ENCODE assay signal across 8 mouse cellular contexts in genomic region chr9:102544116-102544772, GRCm38 (mm10). TPM values are rescaled to one million over a fixed set of nuclear protein-coding genes. Genes with fewer than 3 reads are reported as not detected.
DNase-seq lines count a peak whose midpoint lies in the region; ATAC-seq and TF ChIP-seq lines count a peak whose summit lies in the region.

No protein-coding gene starts in this region.

- peaks cover 18% of the 10 kb centered on the region for H3K4me1 ChIP-seq in embryonic facial prominence, embryonic 13.5 days
- H3K4me1 ChIP-seq in hindbrain, embryonic 15.5 days (replicated peaks), result peaks cover 46% of the 10 kb centered on the region
- peaks cover 27% of the 10 kb centered on the region for H3K4me1 ChIP-seq in neural tube, embryonic 12.5 days

- TF ChIP-seq CTCF in layer of hippocampus, adult 2 months (conservative IDR thresholded peaks at IDR 0.05), result no peak

- peaks cover 39% of the 10 kb centered on the region for H3K27me3 ChIP-seq in embryonic facial prominence, embryonic 13.5 days
- H3K27me3 ChIP-seq in hindbrain, embryonic 15.5 days, result peaks cover 4% of the 10 kb centered on the region; the same call in 1 of the 2 replicates
- peaks cover 11% of the 10 kb centered on the region for H3K27me3 ChIP-seq in neural tube, embryonic 12.5 days (replicated peaks)

- ATAC-seq in embryonic facial prominence, embryonic 13.5 days (ENCODE audit: insufficient number of reproducible peaks, insufficient read depth, low FRiP score, low TSS enrichment, low read depth), result peak; percentile 16; the same call in 1 of the 2 replicates
- peak; percentile 75 for ATAC-seq in hindbrain, embryonic 15.5 days (ENCODE audit: low FRiP score, low read depth)
- peak; percentile 88 for ATAC-seq in neural tube, embryonic 12.5 days (ENCODE audit: low FRiP score, low read depth)

- 0 out of 2 replicates have a peak overlapping the region, but pooled peaks have one; percentile 54 for H3K9ac ChIP-seq in embryonic facial prominence, embryonic 13.5 days
- peak overlapping the region; percentile 63 for H3K9ac ChIP-seq in hindbrain, embryonic 15.5 days
- H3K9ac ChIP-seq in neural tube, embryonic 12.5 days, result peak overlapping the region; percentile 46; the same call in 1 of the 2 replicates

- peak overlapping the region; percentile 66 for H3K4me2 ChIP-seq in embryonic facial prominence, embryonic 13.5 days
- H3K4me2 ChIP-seq in hindbrain, embryonic 15.5 days, result peak overlapping the region; percentile 78
- peak overlapping the region; percentile 65 for H3K4me2 ChIP-seq in neural tube, embryonic 12.5 days (replicated peaks)

- DNase-seq in layer of hippocampus, adult 2 months (ENCODE audit: low spot score in 2 of 2), result no peak
- no peak for DNase-seq in layer of hippocampus, adult 11-12 months (ENCODE audit: low spot score)
- DNase-seq in frontal cortex, postnatal 25 days (ENCODE audit: low spot score in 2 of 2), result no peak
- no peak for DNase-seq in spleen, adult 18-20 months
- no peak for DNase-seq in right cerebral cortex, postnatal 36 days (ENCODE audit: low spot score in 2 of 2)

- H3K27ac ChIP-seq in layer of hippocampus, adult 2 months, result peak overlapping the region; percentile 72
- H3K27ac ChIP-seq in embryonic facial prominence, embryonic 13.5 days, result no peak overlapping the region; the same call in 1 of the 2 replicates
- peak overlapping the region; percentile 96 for H3K27ac ChIP-seq in hindbrain, embryonic 15.5 days (replicated peaks)
- peak overlapping the region; percentile 28; the same call in 1 of the 2 replicates for H3K27ac ChIP-seq in neural tube, embryonic 12.5 days

- peak overlapping the region; percentile 44 for H3K4me3 ChIP-seq in layer of hippocampus, adult 2 months
- H3K4me3 ChIP-seq in embryonic facial prominence, embryonic 13.5 days, result peak overlapping the region; percentile 40
- H3K4me3 ChIP-seq in hindbrain, embryonic 15.5 days, result peak overlapping the region; percentile 36
- peak overlapping the region; percentile 19 for H3K4me3 ChIP-seq in neural tube, embryonic 12.5 days

- no peaks in the 10 kb centered on the region for H3K36me3 ChIP-seq in embryonic facial prominence, embryonic 13.5 days
- H3K36me3 ChIP-seq in hindbrain, embryonic 15.5 days, result no peaks in the 10 kb centered on the region
- H3K36me3 ChIP-seq in neural tube, embryonic 12.5 days, result no peaks in the 10 kb centered on the region

- no peaks in the 10 kb centered on the region for H3K9me3 ChIP-seq in embryonic facial prominence, embryonic 13.5 days
- no peaks in the 10 kb centered on the region for H3K9me3 ChIP-seq in hindbrain, embryonic 15.5 days
- H3K9me3 ChIP-seq in neural tube, embryonic 12.5 days, result no peaks in the 10 kb centered on the region

- 18% methylated on average over 11 of the region's 11 CpGs for WGBS in embryonic facial prominence, embryonic 13.5 days
- 11% methylated on average over 11 of the region's 11 CpGs for WGBS in hindbrain, embryonic 15.5 days
- 14% methylated on average over 11 of the region's 11 CpGs for WGBS in neural tube, embryonic 12.5 days

RNA-seq across cellular contexts. Expression of gene Ky, which starts 38.7 kb away (rescaled TPM):
- 1 to 10 TPM; 3.0 to 5.2 TPM for total RNA-seq in layer of hippocampus, adult 2 months (2021)
- polyA plus RNA-seq in embryonic facial prominence, embryonic 13.5 days (2015; fragmentation: Nextera tagmentation; extraction: Ambion mirVana), result 0.13 and 0.19 TPM in 2 replicates
- 1.2 and 1.5 TPM in 2 replicates for polyA plus RNA-seq in hindbrain, embryonic 15.5 days (2015; fragmentation: Nextera tagmentation; extraction: Ambion mirVana)
- 0.24 and 0.31 TPM in 2 replicates for polyA plus RNA-seq in neural tube, embryonic 12.5 days (2016; fragmentation: Nextera tagmentation; extraction: Ambion mirVana)

Comparison
In these comparisons a context has a peak if more than half of its experiments do, and no peak if none do; other contexts are left out.
1. ATAC-seq: peak in every context shown above with its lines; median percentile 88 in neural tube, embryonic 12.5 days; 75 in hindbrain, embryonic 15.5 days; 16 in embryonic facial prominence, embryonic 13.5 days.